Mouse (Mus musculus): ENCODE data around the gene Rps15. TPM values are rescaled to one million over a fixed set of nuclear protein-coding genes. Genes with fewer than 3 reads are reported as not detected.
A peak's percentile ranks its signal among the peaks of the same experiment; 100 is the strongest.

Rps15 gene
- polyA plus RNA-seq, 1 experiment from 2014 or later = 845 TPM

DNA sequence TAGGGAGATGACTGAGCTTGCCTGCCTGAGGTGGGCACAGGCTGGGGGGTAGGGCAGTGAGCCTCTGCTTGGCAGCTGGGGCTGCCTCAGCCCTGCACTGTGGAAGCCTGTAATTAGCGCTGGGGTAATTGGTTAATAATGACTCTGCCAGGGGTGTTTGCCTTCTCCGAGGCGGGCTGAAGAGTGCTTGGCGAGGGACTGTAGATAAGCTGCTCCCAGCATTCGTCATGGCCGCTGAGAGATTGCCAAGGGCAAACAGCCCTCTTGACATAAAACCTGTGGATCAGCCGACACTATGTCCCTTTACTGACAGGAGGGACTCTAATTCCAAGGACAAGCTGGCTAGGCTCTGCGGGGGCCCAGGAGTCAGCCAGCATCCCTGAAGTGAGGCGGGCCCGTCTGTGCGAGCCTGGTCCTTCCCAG is 24.1 kb downstream of the Rps15 start:
- Histone ChIP-seq H3K27me3 (ENCODE audit: control insufficient read depth, insufficient read depth, low read length) (peaks cover 4% of the 10 kb centered on the region), H3K4me1 (ENCODE audit: control insufficient read depth, insufficient read depth, low read length) (peaks cover 12% of the 10 kb centered on the region), H3K36me3 (ENCODE audit: control insufficient read depth, insufficient read depth, low read length) (peaks cover 9% of the 10 kb centered on the region), H3K4me3 (ENCODE audit: low read depth, low read length) (no peak overlapping the region), H3K4me2 (no peak overlapping the region), H3K9ac (ENCODE audit: low read length) (no peak overlapping the region), H3K9me3 (ENCODE audit: control insufficient read depth, low read length) (no peaks in the 10 kb centered on the region), H3K27ac (ENCODE audit: low read depth, low read length) (no peak overlapping the region)
- WGBS = 48% methylated on average over 11 of the region's 11 CpGs
- ATAC-seq (ENCODE audit: low FRiP score) = no peak
- no peak for DNase-seq (ENCODE audit: low spot score, missing footprints)

- Histone ChIP-seq H3K9me3 (ENCODE audit: control insufficient read depth, low read length) (no peaks in the 10 kb centered on the region), H3K36me3 (ENCODE audit: control insufficient read depth, insufficient read depth, low read length) (peaks cover 7% of the 10 kb centered on the region), H3K4me3 (ENCODE audit: low read depth, low read length) (no peak overlapping the region), H3K9ac (ENCODE audit: low read length) (no peak overlapping the region), H3K27me3 (ENCODE audit: control insufficient read depth, insufficient read depth, low read length) (peaks cover 3% of the 10 kb centered on the region; the same call in 1 of the 2 replicates), H3K4me2 (no peak overlapping the region), H3K27ac (ENCODE audit: low read depth, low read length) (no peak overlapping the region), H3K4me1 (ENCODE audit: control insufficient read depth, insufficient read depth, low read length) (peaks cover 12% of the 10 kb centered on the region)
- 60% methylated on average over 10 of the region's 10 CpGs for WGBS
- DNase-seq (ENCODE audit: low spot score, missing footprints) = no peak
- ATAC-seq (ENCODE audit: low FRiP score) = no peak
These were observed 24.8 kb downstream of the Rps15 start for GRCm38 (mm10) chr10:80317011-80317410.

DNA sequence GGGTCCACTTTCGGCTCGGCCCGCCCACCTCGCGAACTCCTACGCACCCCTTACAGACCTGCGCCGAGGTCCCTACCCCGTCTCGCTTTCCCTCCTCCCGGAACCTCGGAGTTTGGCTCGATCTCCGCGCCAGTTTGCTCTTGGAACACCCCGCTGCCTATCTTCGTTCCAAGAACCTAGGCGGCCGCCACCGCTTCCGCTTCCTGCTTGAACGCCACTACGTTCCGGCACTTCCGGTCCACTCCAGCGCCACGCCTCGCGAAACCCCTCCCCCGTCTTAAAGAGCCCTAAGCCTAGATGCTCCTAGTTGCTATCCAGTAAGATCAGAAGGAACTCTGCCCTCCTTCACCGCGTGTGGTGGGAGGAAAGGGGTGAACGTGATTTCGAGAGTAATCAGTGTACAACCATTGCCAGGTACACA is 28.1 kb downstream of the Rps15 start, which contains the start of gene 2310011J03Rik:
Gene 2310011J03Rik, minus strand, starts transcription at position 198 of the 421 bp plus-strand sequence.
- ATAC-seq (ENCODE audit: low FRiP score) = peak; percentile 56
- no peaks in the 10 kb centered on the region for H3K9me3 ChIP-seq (ENCODE audit: control insufficient read depth, low read length)
- H3K9ac ChIP-seq (ENCODE audit: low read length) = peak within 1 kb of the TSS; percentile 79
- under 1% methylated on average over 34 of the region's 34 CpGs for WGBS
- DNase-seq (ENCODE audit: low spot score, missing footprints) = peak; percentile 98
- H3K36me3 ChIP-seq (ENCODE audit: control insufficient read depth, insufficient read depth, low read length) = no peaks in the 10 kb centered on the region; the same call in none of the 2 replicates
- peak within 1 kb of the TSS; percentile 92 for H3K4me3 ChIP-seq (ENCODE audit: low read depth, low read length)
- peak within 1 kb of the TSS; percentile 9; the same call in 1 of the 2 replicates for H3K27ac ChIP-seq (ENCODE audit: low read depth, low read length)
- H3K4me2 ChIP-seq = peak within 1 kb of the TSS; percentile 90
- H3K4me1 ChIP-seq (ENCODE audit: control insufficient read depth, insufficient read depth, low read length) = peaks cover 24% of the 10 kb centered on the region
- H3K27me3 ChIP-seq (ENCODE audit: control insufficient read depth, insufficient read depth, low read length) = peaks cover 2% of the 10 kb centered on the region; the same call in 1 of the 2 replicates

DNA sequence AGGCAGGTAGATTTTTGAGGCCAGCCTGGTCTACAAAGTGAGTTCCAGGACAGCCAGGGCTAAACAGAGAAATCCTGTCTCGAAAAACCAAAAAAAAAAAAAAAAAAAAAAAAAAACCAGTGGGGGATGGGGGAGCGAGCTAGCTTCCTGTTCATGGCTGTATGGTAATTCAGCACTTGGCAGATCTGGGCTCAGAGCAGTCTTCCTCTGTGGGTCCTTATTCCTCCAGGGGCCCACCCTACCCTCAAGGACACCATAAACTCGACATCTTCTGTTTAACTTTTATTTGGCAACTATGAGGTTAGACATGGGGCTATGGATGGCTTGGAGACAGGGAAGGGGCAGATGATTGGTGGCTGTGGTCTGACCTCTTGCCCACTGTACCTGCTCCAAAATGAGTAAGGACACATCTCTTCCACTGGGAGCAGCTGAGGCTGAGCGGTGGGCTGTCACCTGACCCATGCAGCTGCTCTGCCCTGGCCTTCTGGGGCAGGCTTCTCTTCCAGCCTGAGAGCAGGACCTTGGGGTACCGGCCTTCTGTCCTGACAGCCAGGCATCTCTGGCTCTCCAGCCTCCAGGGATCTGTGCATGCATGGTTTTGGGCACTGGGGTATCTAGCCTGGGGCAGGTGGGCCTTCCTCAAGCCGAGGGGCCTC is 28.9 kb downstream of the Rps15 start:
- DNase-seq (ENCODE audit: low spot score, missing footprints) (no peak), ATAC-seq (ENCODE audit: low FRiP score) (no peak)
- H3K4me2 ChIP-seq = no peak overlapping the region
- 77% methylated on average over 6 of the region's 6 CpGs for WGBS
- H3K9me3 ChIP-seq (ENCODE audit: control insufficient read depth, low read length) = no peaks in the 10 kb centered on the region
- peaks cover 2% of the 10 kb centered on the region; the same call in 1 of the 2 replicates for H3K27me3 ChIP-seq (ENCODE audit: control insufficient read depth, insufficient read depth, low read length)
- peaks cover 21% of the 10 kb centered on the region for H3K4me1 ChIP-seq (ENCODE audit: control insufficient read depth, insufficient read depth, low read length)
- no peak overlapping the region for H3K9ac ChIP-seq (ENCODE audit: low read length)
- H3K36me3 ChIP-seq (ENCODE audit: control insufficient read depth, insufficient read depth, low read length) = no peaks in the 10 kb centered on the region
- H3K27ac ChIP-seq (ENCODE audit: low read depth, low read length) = no peak overlapping the region
- no peak overlapping the region for H3K4me3 ChIP-seq (ENCODE audit: low read depth, low read length)

GRCm38 (mm10) chr10:80321670-80322581 is 29.7 kb downstream of the Rps15 start:
- no peak for ATAC-seq (ENCODE audit: low FRiP score)
- Histone ChIP-seq H3K4me3 (ENCODE audit: low read depth, low read length) (0 out of 2 replicates have a peak overlapping the region, but pooled peaks have one; percentile 2), H3K9ac (ENCODE audit: low read length) (no peak overlapping the region), H3K36me3 (ENCODE audit: control insufficient read depth, insufficient read depth, low read length) (no peaks in the 10 kb centered on the region), H3K4me1 (ENCODE audit: control insufficient read depth, insufficient read depth, low read length) (peaks cover 21% of the 10 kb centered on the region), H3K27me3 (ENCODE audit: control insufficient read depth, insufficient read depth, low read length) (peaks cover 2% of the 10 kb centered on the region; the same call in 1 of the 2 replicates), H3K9me3 (ENCODE audit: control insufficient read depth, low read length) (no peaks in the 10 kb centered on the region), H3K27ac (ENCODE audit: low read depth, low read length) (no peak overlapping the region), H3K4me2 (no peak overlapping the region)
- 92% methylated on average over 21 of the region's 21 CpGs for WGBS
- DNase-seq (ENCODE audit: low spot score, missing footprints) = no peak

DNA sequence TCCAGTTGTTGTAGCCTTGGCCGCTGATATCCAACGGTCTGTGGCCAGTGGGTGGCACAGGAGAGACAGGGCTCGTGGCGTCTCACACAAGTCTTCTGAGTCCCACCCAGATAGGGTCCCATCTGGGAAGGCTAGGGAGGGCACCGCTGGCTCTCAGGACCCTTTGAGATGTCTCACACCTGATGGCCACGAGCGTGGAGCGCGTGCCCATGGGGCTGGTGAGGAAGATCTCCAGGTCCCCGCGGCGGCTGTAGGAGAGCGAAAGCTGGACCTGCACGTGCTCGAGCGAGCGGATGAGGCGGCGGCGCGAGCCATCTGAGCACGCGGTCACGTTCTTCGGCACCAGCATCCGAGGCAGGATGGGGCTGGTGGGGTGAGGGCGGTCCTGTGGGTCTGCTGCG is 30.6 kb downstream of the Rps15 start:
- H3K4me1 ChIP-seq (ENCODE audit: control insufficient read depth, insufficient read depth, low read length) = peaks cover 21% of the 10 kb centered on the region
- no peak overlapping the region for H3K27ac ChIP-seq (ENCODE audit: low read depth, low read length)
- ATAC-seq (ENCODE audit: low FRiP score) = no peak
- H3K9ac ChIP-seq (ENCODE audit: low read length) = peak overlapping the region; percentile 21
- peak; percentile 88 for DNase-seq (ENCODE audit: low spot score, missing footprints)
- peak overlapping the region; percentile 33 for H3K4me3 ChIP-seq (ENCODE audit: low read depth, low read length)
- WGBS = 8% methylated on average over 28 of the region's 28 CpGs
- peak overlapping the region; percentile 62 for H3K4me2 ChIP-seq
- H3K27me3 ChIP-seq (ENCODE audit: control insufficient read depth, insufficient read depth, low read length) = peaks cover 2% of the 10 kb centered on the region; the same call in 1 of the 2 replicates
- no peaks in the 10 kb centered on the region for H3K36me3 ChIP-seq (ENCODE audit: control insufficient read depth, insufficient read depth, low read length)
- H3K9me3 ChIP-seq (ENCODE audit: control insufficient read depth, low read length) = no peaks in the 10 kb centered on the region

DNA sequence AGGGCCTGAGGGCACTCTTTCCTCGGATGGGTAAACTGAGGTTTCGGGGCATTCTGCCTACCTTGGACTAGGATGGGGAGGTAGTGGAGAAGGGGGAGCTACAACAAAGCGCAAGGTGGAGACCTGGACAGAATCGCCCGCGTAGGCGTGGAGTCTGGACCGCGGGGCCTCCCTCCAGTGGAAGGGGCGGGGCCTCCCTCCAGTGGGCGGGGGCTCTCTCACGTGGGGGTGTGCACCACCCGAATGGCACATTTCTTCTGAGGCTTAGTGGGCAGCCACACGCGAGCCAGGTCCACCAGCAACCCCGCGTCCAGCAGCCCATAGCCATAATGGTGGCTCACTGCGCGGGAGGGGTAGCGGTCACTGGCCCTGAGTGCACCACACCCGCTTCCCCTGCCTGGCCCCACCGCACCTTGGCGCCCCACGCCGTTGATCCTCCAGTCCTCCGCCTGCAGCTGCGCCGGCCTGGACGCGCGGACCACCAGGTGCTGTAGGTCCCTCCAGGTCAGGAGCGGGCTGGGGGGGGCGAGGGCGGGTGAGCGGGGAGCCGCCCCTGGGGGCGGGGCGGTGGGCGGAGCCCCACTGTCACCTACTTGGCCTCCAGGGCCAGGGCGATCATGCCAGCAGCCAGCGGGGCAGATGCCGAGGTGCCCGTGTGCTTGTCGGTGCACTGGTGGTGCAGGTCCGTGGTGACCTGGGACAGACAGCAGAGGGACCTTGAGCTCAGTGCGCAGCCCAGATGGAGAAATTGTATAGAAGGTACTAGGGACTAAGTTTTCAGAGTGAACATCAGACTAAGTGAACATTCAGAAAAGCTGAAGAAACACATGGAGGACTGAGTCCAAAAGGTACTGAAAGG is 31.2 kb downstream of the Rps15 start:
- H3K4me3 ChIP-seq (ENCODE audit: low read depth, low read length) = peak overlapping the region; percentile 33
- H3K27me3 ChIP-seq (ENCODE audit: control insufficient read depth, insufficient read depth, low read length) = peaks cover 2% of the 10 kb centered on the region; the same call in 1 of the 2 replicates
- H3K4me1 ChIP-seq (ENCODE audit: control insufficient read depth, insufficient read depth, low read length) = peaks cover 21% of the 10 kb centered on the region
- H3K9ac ChIP-seq (ENCODE audit: low read length) = peak overlapping the region; percentile 21
- H3K4me2 ChIP-seq = peak overlapping the region; percentile 62
- no peaks in the 10 kb centered on the region for H3K36me3 ChIP-seq (ENCODE audit: control insufficient read depth, insufficient read depth, low read length)
- WGBS = under 1% methylated on average over 40 of the region's 46 CpGs
- ATAC-seq (ENCODE audit: low FRiP score) (peak; percentile 33), DNase-seq (ENCODE audit: low spot score, missing footprints) (peak; percentile 92)
- no peaks in the 10 kb centered on the region for H3K9me3 ChIP-seq (ENCODE audit: control insufficient read depth, low read length)
- no peak overlapping the region for H3K27ac ChIP-seq (ENCODE audit: low read depth, low read length)

Measured in midbrain, embryonic 11.5 days (tissue).